Mouse (Mus musculus): ENCODE measurements at regions not wholly inside any gene's neighbourhood (a gene's known extent, or its start where the extent isn't known, plus 50 kb on each side); places are given as distances from the start of the nearest gene placed in this dataset.
A peak's percentile ranks its signal among the peaks of the same experiment; 100 is the strongest.

DNA sequence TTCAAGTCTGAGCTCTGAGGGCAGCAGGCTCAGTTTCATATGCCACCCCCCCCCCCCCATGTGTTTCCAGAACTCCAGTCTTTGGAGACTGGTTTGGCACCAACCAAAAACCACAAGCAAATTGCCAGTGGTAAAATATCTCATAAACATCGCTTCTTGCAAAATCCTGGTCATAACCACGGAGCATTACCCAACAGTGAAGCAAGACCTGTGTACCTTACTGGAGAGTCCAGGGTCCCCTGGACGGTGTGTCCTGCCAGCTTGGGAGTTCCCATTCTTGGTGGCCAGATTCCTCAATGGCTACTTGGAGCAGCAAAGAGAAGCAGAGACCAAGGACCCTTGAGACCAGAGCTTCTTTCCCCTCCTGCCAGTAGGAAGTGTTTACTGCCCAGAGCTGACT, 198.7 kb upstream of the Rtl1 start:
- Histone ChIP-seq H3K27ac (ENCODE audit: low read depth, low read length) (no peak overlapping the region), H3K27me3 (ENCODE audit: insufficient read depth, low read length) (no peaks in the 10 kb centered on the region), H3K9ac (replicated peaks; ENCODE audit: low read length, poor library complexity, severe bottlenecking) (no peak overlapping the region), H3K9me3 (ENCODE audit: low read length) (no peaks in the 10 kb centered on the region), H3K4me3 (ENCODE audit: low read depth, low read length) (no peak overlapping the region), H3K36me3 (ENCODE audit: insufficient read depth, low read length) (no peaks in the 10 kb centered on the region), H3K4me2 (ENCODE audit: low read depth, low read length, poor library complexity, severe bottlenecking) (no peak overlapping the region), H3K4me1 (ENCODE audit: insufficient read depth, low read length) (no peaks in the 10 kb centered on the region)
- TF ChIP-seq CTCF (IDR thresholded peaks at IDR 0.05): no peak
- 95% methylated on average over 3 of the region's 3 CpGs for WGBS
- ATAC-seq (ENCODE audit: low FRiP score): no peak
- no peak for DNase-seq (ENCODE audit: low spot score)

DNA sequence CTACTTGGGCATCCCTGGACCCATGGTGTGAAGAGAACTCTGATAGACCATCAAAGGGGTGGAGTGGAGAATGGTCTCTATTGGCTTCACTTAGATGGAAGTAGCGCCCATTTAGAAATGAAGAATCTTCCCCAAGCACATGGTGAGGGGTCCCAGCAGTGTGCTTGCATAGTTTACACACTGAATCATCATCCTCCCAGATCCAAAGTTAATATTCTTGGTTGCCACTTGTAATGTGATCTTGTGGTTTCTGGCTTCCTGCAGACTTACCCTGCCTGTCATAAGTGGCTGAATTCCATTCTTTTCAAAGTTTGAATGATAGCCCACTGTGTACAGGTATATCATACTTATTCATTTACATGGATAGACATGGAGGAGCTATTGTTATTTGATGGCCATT, 199.3 kb upstream of the Rtl1 start:
- no peak for ATAC-seq (ENCODE audit: low FRiP score)
- Histone ChIP-seq H3K9me3 (ENCODE audit: low read length) (no peaks in the 10 kb centered on the region), H3K27me3 (ENCODE audit: insufficient read depth, low read length) (no peaks in the 10 kb centered on the region), H3K9ac (replicated peaks; ENCODE audit: low read length, poor library complexity, severe bottlenecking) (no peak overlapping the region), H3K4me1 (ENCODE audit: insufficient read depth, low read length) (no peaks in the 10 kb centered on the region), H3K27ac (ENCODE audit: low read depth, low read length) (no peak overlapping the region), H3K4me3 (ENCODE audit: low read depth, low read length) (no peak overlapping the region), H3K4me2 (ENCODE audit: low read depth, low read length, poor library complexity, severe bottlenecking) (no peak overlapping the region), H3K36me3 (ENCODE audit: insufficient read depth, low read length) (no peaks in the 10 kb centered on the region)
- DNase-seq (ENCODE audit: low spot score): no peak
- 86% methylated on average over 1 of the region's 1 CpGs for WGBS
- no peak for TF ChIP-seq CTCF (IDR thresholded peaks at IDR 0.05)

DNA sequence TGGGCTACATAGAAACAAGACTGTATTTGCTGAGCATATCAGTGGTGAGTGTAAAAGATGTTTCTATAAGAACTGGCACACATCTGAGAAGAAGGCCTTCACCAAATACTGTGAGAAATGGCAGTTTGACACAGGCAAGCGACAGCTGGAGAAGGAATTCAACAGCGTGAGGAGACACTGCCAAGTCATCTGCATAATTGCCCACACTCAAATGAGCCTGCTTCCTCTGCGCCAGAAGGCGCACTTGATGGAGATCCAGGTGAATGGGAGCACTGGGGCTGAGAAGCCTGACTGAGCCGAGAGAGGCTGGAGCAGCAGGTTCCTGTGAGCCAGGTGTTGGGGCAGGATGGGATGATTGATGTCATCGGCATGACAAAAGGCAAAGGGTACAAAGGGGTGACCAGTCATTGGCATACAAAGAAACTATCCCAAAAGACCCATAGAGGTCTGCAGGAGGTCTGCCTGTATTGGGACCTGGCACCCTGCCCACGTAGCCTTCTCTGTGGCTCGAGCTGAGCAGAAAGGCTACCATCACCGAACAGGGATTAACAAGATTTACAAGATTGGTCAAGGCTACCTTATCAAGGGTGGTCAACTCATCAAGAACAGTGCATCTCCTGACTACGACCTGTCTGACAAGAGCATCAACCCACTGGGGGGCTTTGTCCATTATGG, 227.2 kb upstream of the Rtl1 start:
- ATAC-seq (ENCODE audit: low FRiP score) (no peak), DNase-seq (ENCODE audit: low spot score) (peak; percentile 81)
- Histone ChIP-seq H3K4me3 (ENCODE audit: low read depth, low read length) (no peak overlapping the region), H3K27me3 (ENCODE audit: insufficient read depth, low read length) (no peaks in the 10 kb centered on the region), H3K9me3 (ENCODE audit: low read length) (no peaks in the 10 kb centered on the region), H3K9ac (replicated peaks; ENCODE audit: low read length, poor library complexity, severe bottlenecking) (no peak overlapping the region), H3K36me3 (ENCODE audit: insufficient read depth, low read length) (no peaks in the 10 kb centered on the region), H3K4me1 (ENCODE audit: insufficient read depth, low read length) (no peaks in the 10 kb centered on the region), H3K4me2 (ENCODE audit: low read depth, low read length, poor library complexity, severe bottlenecking) (no peak overlapping the region), H3K27ac (ENCODE audit: low read depth, low read length) (no peak overlapping the region)
- no peak for TF ChIP-seq CTCF (IDR thresholded peaks at IDR 0.05)
- WGBS: 83% methylated on average over 10 of the region's 10 CpGs

DNA sequence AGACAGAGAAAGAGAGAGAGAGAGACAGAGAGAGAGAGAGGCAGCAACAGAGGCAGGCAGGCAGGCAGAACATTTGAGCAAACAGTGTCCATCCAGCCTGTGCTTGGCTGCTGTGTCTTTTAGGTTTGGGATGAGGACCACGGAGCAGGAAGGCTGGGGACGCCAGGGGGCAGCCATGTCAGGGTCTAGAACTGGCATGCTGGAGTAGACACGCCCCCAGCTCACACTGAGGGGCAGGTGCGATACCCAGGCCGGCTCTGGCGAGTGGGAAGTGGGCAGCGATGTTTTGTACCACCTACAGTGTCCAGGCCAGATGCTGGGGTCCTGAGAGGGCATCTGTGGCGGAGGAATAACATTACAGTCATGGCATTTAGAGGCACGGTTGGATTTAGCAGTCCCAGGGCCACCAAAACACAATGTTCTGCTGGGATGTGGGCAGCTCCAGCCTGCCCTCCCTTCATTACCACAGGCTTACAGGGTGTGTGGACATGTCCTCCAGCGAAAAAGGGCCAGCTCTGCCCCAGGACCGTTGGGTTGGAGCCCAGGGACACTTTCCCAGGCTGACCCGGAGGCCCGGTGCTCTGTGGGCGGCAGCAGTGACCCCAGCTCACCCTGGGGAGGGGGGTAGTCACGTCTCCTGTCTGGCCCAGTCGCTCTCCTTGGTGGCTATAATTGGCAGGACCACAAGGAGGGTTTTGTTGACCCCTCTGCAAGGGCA, 230.3 kb upstream of the Rtl1 start:
- Histone ChIP-seq H3K36me3 (ENCODE audit: insufficient read depth, low read length) (no peaks in the 10 kb centered on the region), H3K27me3 (ENCODE audit: insufficient read depth, low read length) (no peaks in the 10 kb centered on the region), H3K4me1 (ENCODE audit: insufficient read depth, low read length) (no peaks in the 10 kb centered on the region), H3K4me3 (ENCODE audit: low read depth, low read length) (no peak overlapping the region), H3K27ac (ENCODE audit: low read depth, low read length) (no peak overlapping the region), H3K9me3 (ENCODE audit: low read length) (no peaks in the 10 kb centered on the region), H3K4me2 (ENCODE audit: low read depth, low read length, poor library complexity, severe bottlenecking) (no peak overlapping the region), H3K9ac (replicated peaks; ENCODE audit: low read length, poor library complexity, severe bottlenecking) (no peak overlapping the region)
- WGBS: 30% methylated on average over 16 of the region's 16 CpGs
- DNase-seq (ENCODE audit: low spot score) (peak; percentile 48), ATAC-seq (ENCODE audit: low FRiP score) (no peak)
- TF ChIP-seq CTCF (IDR thresholded peaks at IDR 0.05): peak; percentile 60

DNA sequence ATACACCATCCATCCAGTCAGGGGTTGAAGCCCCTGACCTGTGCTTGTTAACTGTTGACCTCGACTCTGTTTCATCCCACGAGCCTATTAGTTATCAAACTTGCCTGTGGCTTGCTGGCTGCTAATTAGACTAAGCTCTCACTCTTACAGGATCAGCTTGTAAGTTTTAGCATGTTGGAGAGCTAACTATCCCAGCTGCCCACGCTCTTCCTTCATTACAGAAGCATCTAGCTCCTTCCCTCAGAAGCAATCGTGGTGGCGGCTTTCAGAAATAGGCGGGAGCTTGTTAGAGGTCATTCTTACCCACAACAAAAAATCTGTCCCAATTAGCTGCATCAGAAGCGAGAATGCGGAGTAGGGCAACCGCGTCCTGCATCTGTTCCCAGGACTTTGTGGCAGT, 232.8 kb upstream of the Rtl1 start:
- Histone ChIP-seq H3K4me3 (ENCODE audit: low read depth, low read length) (no peak overlapping the region), H3K9ac (replicated peaks; ENCODE audit: low read length, poor library complexity, severe bottlenecking) (no peak overlapping the region)
- DNase-seq (ENCODE audit: low spot score): no peak

DNA sequence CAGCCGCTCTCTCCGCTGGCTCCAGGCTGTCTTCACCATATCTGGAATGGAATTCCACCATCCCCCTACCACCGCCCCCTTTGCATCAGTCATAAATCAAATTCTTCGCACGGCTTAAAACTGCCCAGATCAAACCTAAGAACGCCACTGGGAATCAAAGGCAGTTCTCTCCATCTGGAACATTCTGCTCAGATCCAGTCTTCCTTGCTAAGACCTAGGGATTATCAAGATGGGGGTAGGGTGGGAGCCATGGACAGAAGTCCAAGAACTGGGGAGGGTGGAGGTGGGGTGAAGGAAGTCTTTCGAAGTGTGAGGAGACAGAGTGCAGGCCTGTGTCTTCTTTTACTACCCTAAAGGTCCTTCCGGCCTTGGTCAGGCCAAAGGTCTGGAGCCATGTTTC, 236.4 kb upstream of the Rtl1 start:
- Histone ChIP-seq H3K9ac (replicated peaks; ENCODE audit: low read length, poor library complexity, severe bottlenecking) (no peak overlapping the region), H3K4me2 (ENCODE audit: low read depth, low read length, poor library complexity, severe bottlenecking) (no peak overlapping the region), H3K27ac (ENCODE audit: low read depth, low read length) (no peak overlapping the region), H3K27me3 (ENCODE audit: insufficient read depth, low read length) (no peaks in the 10 kb centered on the region), H3K36me3 (ENCODE audit: insufficient read depth, low read length) (no peaks in the 10 kb centered on the region), H3K9me3 (ENCODE audit: low read length) (no peaks in the 10 kb centered on the region), H3K4me1 (ENCODE audit: insufficient read depth, low read length) (no peaks in the 10 kb centered on the region), H3K4me3 (ENCODE audit: low read depth, low read length) (no peak overlapping the region)
- no peak for TF ChIP-seq CTCF (IDR thresholded peaks at IDR 0.05)
- WGBS: 91% methylated on average over 8 of the region's 8 CpGs
- DNase-seq (ENCODE audit: low spot score) (no peak), ATAC-seq (ENCODE audit: low FRiP score) (no peak)

More for the DNA sequence above, 232.8 kb upstream of the Rtl1 start:
- ATAC-seq (ENCODE audit: low FRiP score): no peak
- Histone ChIP-seq H3K4me1 (ENCODE audit: insufficient read depth, low read length) (no peaks in the 10 kb centered on the region), H3K27ac (ENCODE audit: low read depth, low read length) (no peak overlapping the region), H3K36me3 (ENCODE audit: insufficient read depth, low read length) (no peaks in the 10 kb centered on the region), H3K27me3 (ENCODE audit: insufficient read depth, low read length) (no peaks in the 10 kb centered on the region), H3K4me2 (ENCODE audit: low read depth, low read length, poor library complexity, severe bottlenecking) (no peak overlapping the region), H3K9me3 (ENCODE audit: low read length) (no peaks in the 10 kb centered on the region)
- no peak for TF ChIP-seq CTCF (IDR thresholded peaks at IDR 0.05)
- 86% methylated on average over 10 of the region's 10 CpGs for WGBS

All from midbrain, postnatal 0 days (tissue).